In genomic region chr2:145233547-145234398, GRCm38 (mm10) we compare ENCODE assay signal across 8 mouse cellular contexts.
DNase-seq lines count a peak whose midpoint lies in the region; ATAC-seq lines count a peak whose summit lies in the region.

No protein-coding gene starts in this region.

- H3K27ac ChIP-seq in hindbrain, embryonic 16.5 days (ENCODE audit: low read depth, low read length) = 0 out of 2 replicates have a peak overlapping the region, but pooled peaks have one; percentile 52
- H3K27ac ChIP-seq in hindbrain, embryonic 14.5 days = no peak overlapping the region
- 0 out of 2 replicates have a peak overlapping the region, but pooled peaks have one; percentile 23 for H3K27ac ChIP-seq in intestine, embryonic 14.5 days (ENCODE audit: low read depth)

- H3K36me3 ChIP-seq in hindbrain, embryonic 16.5 days (ENCODE audit: control insufficient read depth, insufficient read depth, low read length) = no peaks in the 10 kb centered on the region
- no peaks in the 10 kb centered on the region for H3K36me3 ChIP-seq in hindbrain, embryonic 14.5 days (replicated peaks; ENCODE audit: control insufficient read depth, insufficient read depth)
- H3K36me3 ChIP-seq in intestine, embryonic 14.5 days (ENCODE audit: control insufficient read depth, insufficient read depth, low read length) = no peaks in the 10 kb centered on the region

- no peak overlapping the region for H3K4me2 ChIP-seq in hindbrain, embryonic 16.5 days (ENCODE audit: low read length)
- H3K4me2 ChIP-seq in hindbrain, embryonic 14.5 days (replicated peaks) = no peak overlapping the region
- H3K4me2 ChIP-seq in intestine, embryonic 14.5 days (ENCODE audit: low read length) = no peak overlapping the region

- DNase-seq in hindbrain, embryonic 14.5 days (ENCODE audit: low spot score) = no peak
- peak; percentile 41 for DNase-seq in adrenal gland, postnatal 14 days
- DNase-seq in gastrocnemius, postnatal 10 days = peak; percentile 47
- DNase-seq in intestine, embryonic 14.5 days (ENCODE audit: low spot score) = no peak
- DNase-seq in left cerebral cortex, adult 9 months (ENCODE audit: low spot score in 2 of 2) = peak; percentile 40 to 65
- peak; percentile 76 to 81 for DNase-seq in lung, postnatal 4 days
- peak; percentile 8 to 29 for DNase-seq in thymus, postnatal 36 days

- WGBS in hindbrain, embryonic 16.5 days = 67% methylated on average over 7 of the region's 7 CpGs
- 82% methylated on average over 7 of the region's 7 CpGs for WGBS in hindbrain, embryonic 14.5 days
- whole genome bisulfite sequencing in intestine, embryonic 14.5 days = 29% methylated on average over 7 of the region's 7 CpGs

- H3K4me1 ChIP-seq in hindbrain, embryonic 16.5 days (ENCODE audit: control insufficient read depth, insufficient read depth, low read depth, low read length) = no peaks in the 10 kb centered on the region
- no peaks in the 10 kb centered on the region for H3K4me1 ChIP-seq in hindbrain, embryonic 14.5 days (replicated peaks; ENCODE audit: control insufficient read depth, insufficient read depth, low read length)
- peaks cover 18% of the 10 kb centered on the region for H3K4me1 ChIP-seq in intestine, embryonic 14.5 days (replicated peaks; ENCODE audit: control insufficient read depth, insufficient read depth, low read length)

- H3K4me3 ChIP-seq in hindbrain, embryonic 16.5 days (ENCODE audit: low read length) = no peak overlapping the region
- no peak overlapping the region for H3K4me3 ChIP-seq in hindbrain, embryonic 14.5 days (replicated peaks; ENCODE audit: low read length)
- no peak overlapping the region for H3K4me3 ChIP-seq in intestine, embryonic 14.5 days (ENCODE audit: low read depth, low read length)

- no peaks in the 10 kb centered on the region for H3K27me3 ChIP-seq in hindbrain, embryonic 16.5 days (replicated peaks; ENCODE audit: control insufficient read depth, insufficient read depth, low read length)
- no peaks in the 10 kb centered on the region for H3K27me3 ChIP-seq in hindbrain, embryonic 14.5 days (ENCODE audit: control insufficient read depth, insufficient read depth, low read length)
- H3K27me3 ChIP-seq in intestine, embryonic 14.5 days (replicated peaks; ENCODE audit: control insufficient read depth, insufficient read depth, low read length) = no peaks in the 10 kb centered on the region

- H3K9ac ChIP-seq in hindbrain, embryonic 16.5 days (ENCODE audit: low read depth, low read length) = no peak overlapping the region
- H3K9ac ChIP-seq in hindbrain, embryonic 14.5 days = no peak overlapping the region
- no peak overlapping the region for H3K9ac ChIP-seq in intestine, embryonic 14.5 days (ENCODE audit: low read length)

- ATAC-seq in hindbrain, embryonic 16.5 days = peak; percentile 70
- no peak for ATAC-seq in hindbrain, embryonic 14.5 days (ENCODE audit: low FRiP score)
- ATAC-seq in intestine, embryonic 14.5 days (replicated peaks; ENCODE audit: low FRiP score, low TSS enrichment, low read depth) = peak; percentile 73

- no peaks in the 10 kb centered on the region for H3K9me3 ChIP-seq in hindbrain, embryonic 16.5 days (ENCODE audit: control insufficient read depth, low read length)
- H3K9me3 ChIP-seq in hindbrain, embryonic 14.5 days (ENCODE audit: control insufficient read depth, low read length) = no peaks in the 10 kb centered on the region
- H3K9me3 ChIP-seq in intestine, embryonic 14.5 days (ENCODE audit: control insufficient read depth, low read length) = no peaks in the 10 kb centered on the region

Comparison
In these comparisons a context has a peak if more than half of its experiments do, and no peak if none do; other contexts are left out.
1. DNase-seq: peak in adrenal gland, postnatal 14 days (single experiment), gastrocnemius, postnatal 10 days (single experiment), left cerebral cortex, adult 9 months (2 of 2), lung, postnatal 4 days (2 of 2) and thymus, postnatal 36 days (2 of 2); none in hindbrain, embryonic 14.5 days (single experiment) and intestine, embryonic 14.5 days (single experiment).